Mouse (Mus musculus): ENCODE measurements around the gene Ugt1a6b.
"Not testable (repeated sequence)": the region's sequence is repeated elsewhere in the genome, so short reads cannot be mapped to it uniquely, and the experiment has no call there.

Gene Ugt1a6b

DNA sequence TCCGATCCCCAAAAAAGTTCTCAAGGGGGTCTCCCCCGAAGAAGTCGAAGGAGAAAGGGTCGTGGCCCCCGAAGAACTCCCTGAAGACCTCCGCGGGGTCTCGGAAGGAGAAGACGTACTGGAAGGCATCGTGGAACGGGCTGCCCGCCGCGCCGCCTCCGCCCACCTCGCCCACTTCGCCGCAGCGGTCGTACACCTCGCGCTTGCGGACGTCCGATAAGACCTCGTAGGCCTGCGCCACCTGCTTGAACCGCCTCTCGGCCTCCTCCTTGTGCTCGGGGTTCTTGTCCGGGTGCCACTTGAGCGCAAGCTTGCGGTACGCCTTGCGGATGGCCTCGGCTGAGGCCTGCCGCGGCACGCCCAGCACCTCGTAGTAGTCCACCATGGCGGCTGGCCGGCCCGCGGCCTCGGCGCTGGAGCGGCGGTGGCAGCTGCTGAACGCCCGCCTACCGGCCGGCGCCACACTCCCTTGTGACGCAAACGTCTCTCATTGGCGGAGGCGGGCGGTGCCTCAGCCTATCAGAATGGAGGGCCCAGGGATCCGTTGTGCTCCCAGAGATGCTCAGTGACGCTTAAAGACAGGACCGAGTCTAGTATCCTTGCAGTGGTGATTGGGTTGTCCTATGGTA is 102.4 kb downstream of the Ugt1a6b start, which contains the start of gene Dnajb3:
Gene Dnajb3 (minus strand): TSS at position 489 of the 629 bp plus-strand sequence.
- peak; percentile 72 to 79 for DNase-seq

DNA sequence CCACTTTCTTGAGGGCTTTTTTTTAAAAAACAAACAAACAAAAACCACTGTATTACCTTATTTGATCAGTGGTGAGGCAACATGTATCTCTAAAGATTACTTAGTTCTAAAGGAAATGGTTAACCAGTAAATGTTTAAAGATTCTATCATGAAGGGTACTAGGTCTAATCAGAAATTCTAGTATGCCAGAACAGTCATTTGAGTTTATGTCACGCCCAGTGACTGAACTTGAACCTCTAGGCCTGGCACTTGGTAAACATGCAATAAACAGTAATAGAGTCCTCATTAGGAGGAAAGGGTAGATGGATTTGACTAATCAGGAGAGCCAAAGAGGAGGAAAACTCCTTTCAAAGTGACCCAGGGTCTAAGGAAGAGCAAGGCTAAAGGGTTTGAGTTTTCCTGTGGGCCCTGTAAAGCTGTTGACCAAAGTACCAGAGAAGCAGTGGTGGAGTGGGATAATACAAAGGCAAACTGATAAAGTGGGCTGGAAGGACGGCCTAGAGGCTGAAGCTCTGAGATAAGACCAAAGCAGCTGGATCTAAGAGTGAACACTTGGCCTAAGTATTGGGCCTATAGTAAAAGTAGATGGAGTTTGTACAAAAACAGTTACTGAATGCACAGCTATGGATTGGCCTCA is 103.9 kb downstream of the Ugt1a6b start:
- DNase-seq, result no peak

DNA sequence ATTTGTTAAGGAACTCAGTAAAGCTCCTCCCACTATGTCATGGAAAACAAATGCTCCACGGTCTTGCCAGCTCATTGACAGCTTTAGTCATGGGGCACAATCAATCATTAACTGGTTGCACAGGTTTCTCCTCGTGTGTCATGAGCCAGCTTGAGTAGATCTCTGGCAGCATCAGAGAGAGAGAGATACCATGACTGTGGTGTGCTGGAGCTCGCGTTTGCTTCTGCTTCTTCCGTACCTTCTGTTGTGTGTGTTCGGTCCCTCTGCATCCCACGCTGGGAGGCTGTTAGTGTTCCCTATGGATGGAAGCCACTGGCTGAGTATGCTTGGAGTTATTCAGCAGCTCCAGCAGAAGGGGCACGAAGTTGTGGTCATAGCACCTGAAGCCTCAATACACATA is 108.8 kb downstream of the Ugt1a6b start, which contains the start of gene Ugt1a1:
Gene Ugt1a1 (plus strand): TSS at position 148 of the 400 bp plus-strand sequence.
- DNase-seq, result peak; percentile 50 to 81

DNA sequence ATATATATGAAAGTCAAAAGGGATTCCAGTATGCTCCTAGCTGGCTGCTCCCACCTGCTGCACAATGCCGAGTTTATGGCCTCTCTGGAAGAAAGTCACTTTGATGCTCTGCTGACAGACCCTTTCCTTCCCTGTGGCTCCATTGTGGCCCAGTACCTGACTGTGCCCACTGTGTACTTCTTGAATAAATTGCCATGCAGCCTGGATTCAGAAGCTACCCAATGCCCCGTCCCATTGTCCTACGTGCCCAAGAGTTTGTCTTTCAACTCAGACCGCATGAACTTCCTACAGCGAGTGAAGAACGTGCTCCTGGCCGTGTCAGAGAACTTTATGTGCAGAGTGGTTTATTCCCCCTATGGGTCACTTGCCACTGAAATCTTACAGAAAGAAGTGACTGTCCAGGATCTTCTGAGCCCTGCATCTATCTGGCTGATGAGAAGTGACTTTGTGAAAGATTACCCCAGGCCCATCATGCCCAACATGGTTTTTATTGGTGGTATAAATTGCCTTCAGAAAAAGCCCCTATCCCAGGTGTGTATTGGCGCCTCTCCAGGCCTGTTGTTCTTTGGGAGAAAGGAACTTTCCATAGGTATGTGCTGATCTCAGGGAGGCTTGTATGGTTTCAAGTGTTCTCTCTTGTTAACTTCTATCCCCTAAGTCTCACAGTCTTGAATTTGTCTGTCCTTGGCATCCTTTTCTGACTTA is 109.4 kb downstream of the Ugt1a6b start:
- DNase-seq, result no peak

DNA sequence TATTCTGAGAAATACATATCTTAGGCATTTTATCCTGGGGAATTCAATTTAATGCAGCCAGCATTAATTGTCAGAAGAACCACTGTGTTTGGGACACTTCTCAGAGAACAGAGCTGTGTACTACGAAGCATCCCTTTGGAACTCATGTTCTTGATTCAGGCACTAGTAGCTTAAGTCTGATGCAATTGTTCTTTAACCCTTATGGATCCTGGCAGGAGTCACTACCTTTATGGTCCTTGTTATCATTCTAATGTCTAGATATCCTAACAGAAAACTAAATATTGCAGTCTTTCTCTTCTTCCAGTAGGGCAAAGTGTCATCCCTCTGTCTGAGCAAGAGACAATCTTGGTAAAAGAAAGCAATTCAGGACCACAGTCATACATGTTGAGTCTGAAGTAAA is 110.0 kb downstream of the Ugt1a6b start:
- no peak for DNase-seq

DNA sequence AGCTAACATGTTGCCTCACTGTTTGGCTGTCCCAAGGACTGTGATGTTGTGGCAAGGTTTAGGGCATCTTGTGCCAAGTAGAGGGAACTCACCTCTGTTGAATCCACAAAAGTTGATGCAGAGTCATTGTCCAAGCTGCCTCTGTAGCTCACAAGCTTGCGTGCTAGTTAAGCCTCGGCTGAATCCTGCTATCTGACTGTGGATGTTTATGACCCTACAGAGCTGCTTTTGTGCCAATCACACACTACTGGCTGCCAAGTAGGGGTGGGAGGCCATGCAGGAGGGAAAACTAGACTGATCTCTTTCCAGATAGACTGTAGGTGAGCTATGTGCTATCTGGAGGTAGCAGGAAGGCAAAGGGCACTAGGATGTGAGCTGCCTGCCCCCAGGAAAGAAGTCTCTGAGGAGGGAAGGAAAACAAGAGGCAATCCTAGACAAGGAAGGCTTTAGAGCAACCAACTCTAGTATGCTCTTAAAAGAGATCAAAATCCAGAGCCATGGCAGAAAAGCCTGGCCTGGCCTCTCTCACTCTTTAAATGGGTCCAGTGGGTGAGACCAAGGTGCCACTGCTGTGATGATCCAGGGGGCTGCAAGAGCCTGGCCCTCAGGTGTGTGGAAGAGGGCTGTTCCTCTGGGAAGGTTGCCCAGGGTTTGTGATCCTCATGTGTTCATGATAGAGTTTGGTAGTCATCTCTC is 110.9 kb downstream of the Ugt1a6b start:
- DNase-seq, result no peak

DNA sequence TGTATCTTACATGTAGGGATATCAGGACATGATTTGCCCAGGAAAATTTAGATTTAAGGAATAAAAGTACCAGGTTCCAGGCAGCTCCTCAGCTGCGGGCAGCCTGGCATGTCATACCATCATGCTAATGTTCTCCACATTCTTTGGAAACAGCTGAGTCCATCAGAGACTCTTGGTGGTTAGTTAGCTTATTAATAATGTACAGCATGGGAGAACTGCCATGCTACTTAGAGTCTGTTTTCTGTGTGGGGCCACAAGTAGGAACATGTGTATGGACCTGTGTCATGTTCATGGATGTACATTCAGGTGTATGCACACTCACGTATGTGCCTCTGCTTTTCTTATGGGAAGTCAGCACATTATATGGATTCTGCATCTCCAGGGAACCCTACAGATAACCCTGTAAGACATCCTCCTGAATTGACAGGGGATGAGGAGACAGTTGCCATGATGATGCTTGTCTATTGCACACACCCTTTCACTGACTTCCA is 111.5 kb downstream of the Ugt1a6b start:
- no peak for DNase-seq

DNA sequence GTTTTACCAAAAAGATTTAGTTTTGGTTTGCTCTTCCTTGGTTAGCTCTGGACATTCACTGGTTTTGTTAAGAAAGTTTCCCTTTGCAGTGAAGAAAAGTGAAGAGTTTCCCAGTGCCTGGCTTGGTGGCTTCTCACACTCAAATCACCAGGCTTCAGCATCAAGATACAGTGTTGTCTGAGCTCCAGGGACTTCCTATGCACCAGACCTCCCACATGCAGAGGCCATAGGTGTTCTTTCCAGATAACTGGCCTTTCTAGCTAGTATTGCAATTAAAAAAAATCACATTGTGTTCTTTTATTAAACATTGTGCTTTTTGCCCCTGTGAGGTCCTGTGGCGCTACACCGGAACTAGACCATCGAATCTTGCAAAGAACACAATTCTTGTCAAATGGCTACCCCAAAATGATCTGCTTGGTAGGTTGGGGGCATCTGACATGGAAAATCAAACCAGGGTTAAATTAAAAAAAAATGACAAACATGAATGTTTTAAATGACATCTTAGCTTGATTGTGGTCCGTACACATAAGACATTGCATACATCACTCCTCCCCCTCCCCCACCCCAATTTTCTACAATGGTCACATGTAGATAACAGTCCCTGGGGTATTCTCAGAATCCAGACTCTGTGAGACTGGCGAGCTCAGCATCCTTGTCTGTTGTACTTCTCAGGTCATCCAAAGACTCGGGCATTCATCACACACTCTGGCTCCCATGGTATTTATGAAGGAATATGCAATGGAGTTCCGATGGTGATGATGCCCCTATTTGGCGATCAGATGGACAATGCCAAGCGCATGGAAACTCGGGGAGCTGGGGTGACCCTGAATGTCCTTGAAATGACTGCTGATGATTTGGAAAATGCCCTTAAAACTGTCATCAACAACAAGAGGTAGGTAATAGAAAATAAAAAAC is 112.7 kb downstream of the Ugt1a6b start:
- DNase-seq, result no peak

DNA sequence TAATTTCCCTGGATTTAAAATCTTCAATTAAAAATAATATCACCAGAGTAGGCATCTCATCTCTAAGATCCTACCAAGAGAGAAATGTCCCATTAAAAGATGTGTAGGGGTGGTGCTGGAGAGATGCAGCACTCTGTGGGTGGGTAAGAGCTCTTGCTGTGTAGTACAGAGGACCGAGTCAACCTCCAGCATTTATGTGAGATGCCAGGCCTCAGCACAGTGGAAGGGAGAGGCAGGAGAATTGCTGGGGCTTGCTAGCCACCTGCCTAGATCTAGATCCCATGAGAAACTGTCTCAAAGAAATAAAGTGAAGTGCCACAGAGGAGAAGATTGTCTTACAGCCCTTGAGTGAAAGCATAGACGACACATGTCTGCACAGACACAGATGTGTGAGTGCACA is 113.5 kb downstream of the Ugt1a6b start:
- DNase-seq, result no peak

DNA sequence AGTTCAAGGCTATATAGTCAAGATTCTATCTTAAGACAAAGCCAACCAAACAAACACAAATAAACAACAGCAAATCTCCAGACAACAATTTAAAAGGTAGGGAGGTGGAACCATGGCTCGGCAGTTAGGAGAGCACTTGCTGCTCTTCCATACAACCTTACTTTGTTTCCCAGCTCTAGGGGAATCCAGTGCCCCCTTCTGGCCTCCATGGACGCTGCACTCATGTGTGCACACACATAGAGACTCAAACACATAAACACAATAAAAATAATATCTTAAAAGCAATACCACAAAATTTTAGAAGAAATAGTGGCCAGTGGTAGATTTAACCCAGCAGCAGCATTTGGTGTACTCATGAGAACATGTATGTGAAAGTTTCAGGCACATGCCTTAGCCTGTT is 114.1 kb downstream of the Ugt1a6b start:
- no peak for DNase-seq

DNA sequence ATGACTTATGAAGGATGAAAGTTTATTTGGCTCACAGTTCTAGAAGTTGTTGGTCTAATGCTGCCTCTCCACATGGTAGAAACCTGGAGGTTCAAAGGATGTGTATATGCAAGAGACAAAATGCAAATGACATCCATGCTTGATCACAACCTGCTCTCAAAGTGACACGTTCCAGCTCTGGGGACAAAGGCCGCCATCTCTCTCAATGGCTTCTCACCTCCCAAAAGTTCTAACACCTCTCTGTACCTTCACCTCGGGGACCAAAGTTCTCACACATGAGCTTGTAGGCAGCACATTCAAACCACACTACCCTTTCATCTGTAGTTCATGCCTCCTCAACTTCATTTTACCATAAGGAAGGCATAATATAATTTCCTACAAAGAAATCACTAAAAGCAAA is 114.5 kb downstream of the Ugt1a6b start:
- no peak for DNase-seq

DNA sequence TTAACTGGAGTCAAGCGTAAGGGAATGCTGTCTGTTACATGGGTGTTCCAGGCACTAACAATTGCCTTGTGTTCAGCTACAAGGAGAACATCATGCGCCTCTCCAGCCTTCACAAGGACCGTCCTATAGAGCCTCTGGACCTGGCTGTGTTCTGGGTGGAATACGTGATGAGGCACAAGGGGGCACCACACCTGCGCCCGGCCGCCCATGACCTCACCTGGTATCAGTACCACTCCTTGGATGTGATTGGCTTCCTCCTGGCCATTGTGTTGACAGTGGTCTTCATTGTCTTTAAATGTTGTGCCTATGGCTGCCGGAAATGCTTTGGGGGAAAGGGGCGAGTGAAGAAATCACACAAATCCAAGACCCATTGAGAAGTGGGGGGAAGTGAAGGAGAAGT is 115.0 kb downstream of the Ugt1a6b start:
- DNase-seq, result no peak

DNA sequence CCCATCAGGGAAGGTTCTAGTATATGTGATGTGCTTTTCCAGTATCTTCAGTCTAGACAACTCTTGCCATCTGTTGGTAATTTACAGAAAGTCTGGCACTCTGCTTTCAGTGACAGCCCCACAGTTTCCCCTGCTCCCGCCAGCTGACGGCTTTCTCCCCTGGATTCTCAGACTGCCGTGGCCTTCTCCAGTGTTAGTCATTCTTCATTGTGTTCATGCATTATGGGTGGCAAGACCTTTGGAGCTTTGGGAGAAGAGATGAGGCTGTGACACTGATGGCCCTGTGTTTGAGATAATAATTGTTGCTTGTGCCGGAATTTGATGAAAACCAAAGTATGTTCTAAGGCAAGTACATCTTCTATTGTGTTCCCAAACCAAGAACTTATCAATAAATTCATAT is 115.5 kb downstream of the Ugt1a6b start:
- DNase-seq, result no peak

DNA sequence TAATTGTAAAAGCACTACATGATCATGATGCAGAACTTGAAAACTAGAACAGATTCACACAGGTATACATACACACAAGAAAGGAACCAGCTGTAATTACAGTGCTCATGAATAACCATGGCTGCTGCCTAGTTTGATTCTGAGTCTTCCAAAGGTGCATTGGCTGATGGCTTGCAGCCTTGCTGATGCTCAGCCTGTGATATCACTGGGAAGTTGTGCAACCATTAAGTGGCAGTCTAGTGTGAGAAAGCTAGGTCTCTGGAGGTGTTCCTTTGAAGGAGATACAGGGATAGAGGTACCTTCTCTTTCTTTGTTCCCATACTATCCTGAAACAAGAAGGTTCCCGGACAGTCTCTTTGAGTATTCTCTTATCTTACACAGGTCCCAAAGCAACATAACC is 116.0 kb downstream of the Ugt1a6b start:
- DNase-seq, result no peak

DNA sequence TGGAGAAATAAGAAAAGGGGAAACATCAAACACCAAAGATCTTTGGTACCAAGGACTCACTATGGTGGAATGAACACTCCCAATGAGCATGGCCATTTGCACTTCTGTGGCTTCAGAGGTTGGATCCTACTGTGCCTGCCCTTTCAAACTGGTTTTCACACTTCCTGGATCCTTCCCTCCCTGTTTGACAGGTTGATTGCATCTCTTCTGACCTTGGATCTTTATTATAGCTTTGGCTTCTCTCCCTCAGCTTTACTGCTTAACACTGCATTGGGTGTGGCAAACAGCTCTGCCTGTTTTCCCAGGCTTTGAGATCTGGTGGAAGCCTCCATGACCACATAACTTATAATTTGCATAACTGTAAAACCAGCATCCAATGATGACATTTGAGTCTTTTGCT is 117.3 kb downstream of the Ugt1a6b start:
- DNase-seq, result no peak

DNA sequence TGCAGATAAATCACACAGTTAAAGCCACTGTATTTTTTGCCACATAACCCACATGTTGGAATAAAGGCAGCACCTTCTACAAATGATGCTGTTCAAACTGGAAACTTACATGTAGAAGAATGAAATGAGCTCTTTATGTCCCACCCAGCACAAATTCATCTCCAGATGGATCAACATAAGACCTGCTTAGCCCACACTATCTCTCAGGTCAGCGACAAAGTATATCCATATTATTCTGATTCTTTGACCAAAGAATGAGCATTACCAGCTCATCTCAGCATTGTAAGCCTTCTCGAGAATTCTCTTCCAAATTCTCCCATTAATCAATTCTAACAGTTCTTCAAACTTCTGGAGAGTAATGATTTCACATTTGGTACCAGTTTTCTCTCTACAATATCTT is 119.2 kb downstream of the Ugt1a6b start:
- no peak for DNase-seq

DNA sequence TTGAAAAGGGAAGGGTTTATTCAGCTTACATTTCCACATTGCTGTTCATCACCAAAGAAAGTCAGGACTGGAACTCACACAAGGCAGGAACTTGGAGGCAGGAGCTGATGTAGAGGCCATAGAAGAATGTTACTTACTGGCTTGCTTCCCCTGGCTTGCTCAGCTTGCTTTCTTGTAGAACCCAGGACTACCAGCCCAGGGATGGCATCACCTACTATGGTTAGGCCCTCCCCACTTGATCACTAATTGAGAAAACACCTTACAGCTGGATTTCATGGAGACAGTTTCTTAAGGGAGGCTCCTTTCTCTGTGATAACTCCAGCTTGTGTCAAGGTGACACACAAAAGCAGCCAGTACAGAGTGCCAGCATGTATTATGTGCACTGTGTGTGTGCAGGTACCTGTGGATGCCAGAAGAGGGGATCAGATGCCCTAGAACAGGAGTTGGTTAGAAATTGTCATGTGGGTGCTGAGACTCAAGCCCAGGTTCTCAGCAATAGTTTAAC is 120.0 kb downstream of the Ugt1a6b start:
- DNase-seq, result not testable (repeated sequence)

DNA sequence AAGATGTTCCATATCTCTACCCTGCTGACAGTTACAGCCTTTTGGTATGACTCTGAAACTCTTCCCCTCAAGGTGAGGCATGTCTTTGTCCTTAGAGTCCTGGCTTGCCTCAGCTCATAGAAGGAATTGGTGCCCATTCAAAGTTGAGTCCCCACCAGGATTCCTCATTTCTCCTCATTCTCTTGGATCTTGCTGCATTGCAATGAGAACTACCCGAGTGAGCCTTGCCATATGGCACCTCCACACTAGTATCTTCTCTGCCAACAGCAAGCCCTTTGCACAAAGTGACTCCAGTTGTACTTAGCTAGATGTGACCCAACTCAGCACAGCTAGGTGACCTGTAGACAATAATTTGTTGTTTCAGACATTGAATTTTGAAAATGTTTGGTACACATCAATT is 120.5 kb downstream of the Ugt1a6b start:
- DNase-seq, result no peak

DNA sequence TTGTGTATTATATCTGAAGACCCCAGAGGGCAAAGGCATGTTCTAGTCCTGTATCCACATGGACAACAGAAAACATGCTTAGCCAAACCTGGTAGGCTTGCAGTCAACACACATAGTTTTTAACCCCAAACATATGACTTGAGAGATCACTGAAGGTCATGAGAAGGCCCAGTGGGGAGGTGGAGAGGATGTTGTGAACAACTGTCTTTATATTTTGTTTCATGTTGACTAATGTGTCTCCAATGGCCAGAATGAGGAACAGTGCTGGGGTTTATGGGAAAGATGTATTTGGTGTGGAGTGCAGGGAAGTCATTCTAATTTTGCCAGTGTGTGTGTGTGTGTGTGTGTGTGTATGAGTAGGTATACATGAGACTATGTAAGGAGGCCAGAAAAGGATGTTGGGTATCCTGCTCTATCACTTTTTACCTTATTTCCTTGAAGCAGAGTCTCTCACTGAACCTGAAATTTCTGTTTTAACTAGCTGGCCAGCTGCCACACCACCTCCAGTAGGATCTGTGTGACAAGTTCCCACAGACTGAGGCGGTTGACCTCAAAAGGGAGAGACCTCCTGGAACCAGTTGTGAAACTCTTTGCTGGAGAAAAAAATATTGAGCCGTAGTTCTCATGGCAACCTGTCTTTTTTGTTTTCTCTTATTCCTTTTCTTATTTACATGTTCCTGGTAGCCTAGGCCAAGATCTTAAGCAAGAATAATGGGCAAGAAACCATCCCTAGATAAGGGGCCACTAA is 121.2 kb downstream of the Ugt1a6b start:
- peak; percentile 46 to 69 for DNase-seq

DNA sequence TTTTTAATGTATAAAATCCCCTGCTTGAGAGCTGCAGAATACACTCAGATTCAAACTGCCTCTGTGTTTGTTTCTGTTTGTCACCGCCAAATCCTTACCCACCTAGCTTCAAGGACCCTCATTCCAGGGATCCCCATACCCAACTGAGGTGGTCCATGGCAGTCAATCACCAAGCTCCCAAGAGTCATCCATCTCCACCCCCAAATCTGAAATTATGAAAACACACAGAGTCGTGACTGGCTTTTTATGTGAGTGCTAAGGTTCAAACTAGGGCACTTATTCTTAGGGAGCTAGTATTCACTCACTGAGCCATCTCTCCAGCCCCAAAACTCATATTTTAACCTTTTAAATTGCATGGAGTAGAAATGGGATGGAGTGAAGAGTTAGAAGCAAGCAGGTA is 122.2 kb downstream of the Ugt1a6b start:
- DNase-seq, result not testable (repeated sequence)

DNA sequence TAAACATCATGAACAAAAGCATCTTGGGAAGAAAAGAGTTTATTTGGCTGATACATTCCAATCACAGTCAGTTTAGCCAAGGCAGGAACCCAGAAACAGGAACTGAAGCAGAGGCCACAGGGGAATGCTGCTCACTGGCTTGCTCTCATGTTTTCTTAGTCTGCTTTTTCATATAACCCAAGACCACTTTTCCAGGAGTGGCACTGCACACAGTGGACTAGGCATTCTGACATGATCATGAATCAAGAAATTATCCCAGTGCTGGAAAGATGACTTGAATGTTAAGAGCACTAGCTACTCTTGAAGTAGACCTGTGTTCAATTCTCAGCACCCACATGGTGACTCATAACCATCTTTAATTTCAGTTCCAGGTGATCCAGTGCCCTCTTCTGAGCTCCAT is 122.7 kb downstream of the Ugt1a6b start:
- DNase-seq, result no peak

Data from kidney, postnatal 36 days (tissue).